Mouse (Mus musculus) c-Kit-positive CD71-negative TER-119-negative erythroid progenitor cells, embryonic 14.5 days (primary cell): ENCODE data around the gene Dnaaf3.
A peak's percentile ranks its signal among the peaks of the same experiment; 100 is the strongest.
"Not testable (repeated sequence)": the region's sequence is repeated elsewhere in the genome, so short reads cannot be mapped to it uniquely, and the experiment has no call there.

Experiments
- DNase-seq: peaks from one replicate; pipeline ENCODE4 v3.0.0-alpha.2; 2013; ENCODE audit warnings: low read depth

Gene Dnaaf3

DNA sequence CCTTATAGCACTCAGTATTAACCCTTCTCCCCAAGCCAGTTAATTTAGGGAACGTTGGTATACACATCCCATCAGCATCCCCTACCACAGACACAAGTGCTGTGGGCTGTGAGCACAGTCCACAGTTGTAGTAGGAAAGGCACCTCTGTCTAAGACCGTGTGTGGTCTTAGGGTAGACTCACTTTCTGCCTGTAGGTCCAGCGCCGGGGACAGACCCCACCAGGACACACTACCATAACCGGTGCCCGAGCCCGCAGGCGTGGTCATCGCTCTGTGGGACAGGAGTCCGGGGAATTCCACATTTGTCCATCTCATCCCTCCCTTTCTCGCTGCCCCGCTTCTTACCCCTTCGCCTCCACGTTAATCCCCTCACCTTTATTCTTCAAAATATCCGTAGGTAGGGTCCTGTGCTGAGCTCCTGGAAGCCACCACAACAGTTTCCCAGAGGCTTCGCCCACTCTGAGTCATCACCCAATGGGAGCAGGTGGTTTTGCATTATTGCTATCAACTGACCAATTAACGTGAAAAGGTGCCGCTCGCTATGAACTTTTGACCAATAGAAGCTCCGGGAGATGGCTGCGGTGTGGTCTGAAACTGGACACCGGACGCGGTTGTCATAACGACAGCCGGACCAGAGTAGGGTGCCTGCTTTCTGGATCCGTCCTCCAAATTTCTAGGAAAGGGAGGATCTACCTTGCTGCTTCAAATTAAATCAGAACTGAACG is at the start of gene Dnaaf3:
Gene Dnaaf3 (minus strand): TSS at position 449 of the 725 bp plus-strand sequence.
- no peak for DNase-seq

DNA sequence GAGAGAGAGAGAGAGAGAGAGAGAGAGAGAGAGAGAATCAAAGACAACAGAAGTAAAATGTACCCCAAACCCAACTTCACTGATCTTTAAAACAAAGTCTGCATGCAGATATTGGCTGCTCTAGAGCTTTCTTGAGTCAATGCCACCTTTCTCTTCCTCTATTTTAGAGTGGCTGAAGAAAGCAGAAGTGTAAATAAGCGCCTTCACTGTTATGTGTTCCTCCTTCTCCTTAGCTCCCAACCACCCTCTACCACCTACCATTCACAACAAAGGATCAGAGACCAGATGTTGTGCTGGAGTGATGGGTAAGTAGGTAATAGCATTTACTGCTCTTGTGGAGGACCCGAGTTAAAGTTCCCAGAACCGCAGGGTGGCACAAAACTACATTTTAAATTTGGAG is 49.2 kb upstream of the Dnaaf3 start:
- not testable (repeated sequence) for DNase-seq

DNA sequence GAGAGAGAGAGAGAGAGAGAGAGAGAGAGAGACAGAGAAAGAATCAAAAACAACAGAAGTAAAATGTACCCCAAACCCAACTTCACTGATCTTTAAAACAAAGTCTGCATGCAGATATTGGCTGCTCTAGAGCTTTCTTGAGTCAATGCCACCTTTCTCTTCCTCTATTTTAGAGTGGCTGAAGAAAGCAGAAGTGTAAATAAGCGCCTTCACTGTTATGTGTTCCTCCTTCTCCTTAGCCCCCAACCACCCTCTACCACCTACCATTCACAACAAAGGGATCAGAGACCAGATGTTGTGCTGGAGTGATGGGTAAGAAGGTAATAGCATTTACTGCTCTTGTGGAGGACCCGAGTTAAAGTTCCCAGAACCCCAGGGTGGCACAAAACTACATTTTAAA is 40.1 kb upstream of the Dnaaf3 start:
- not testable (repeated sequence) for DNase-seq

DNA sequence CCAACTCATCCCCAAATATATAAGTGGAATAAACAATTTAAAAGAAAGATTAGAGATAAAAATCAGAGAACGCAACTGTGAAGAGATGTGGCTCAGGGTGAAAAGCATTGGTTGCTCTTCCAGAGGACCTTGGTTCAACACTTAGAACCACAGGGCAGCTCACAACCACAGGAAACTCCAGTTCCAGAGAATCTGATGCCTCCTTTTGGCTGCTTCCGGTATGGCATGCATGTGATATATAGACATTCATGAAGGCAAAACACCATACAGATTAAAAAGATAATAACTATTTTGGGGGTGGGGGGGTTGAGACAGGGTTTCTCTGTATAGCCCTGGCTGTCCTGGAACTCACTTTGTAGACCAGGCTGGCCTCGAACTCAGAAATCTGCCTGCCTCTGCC is 30.4 kb upstream of the Dnaaf3 start:
- no peak for DNase-seq

DNA sequence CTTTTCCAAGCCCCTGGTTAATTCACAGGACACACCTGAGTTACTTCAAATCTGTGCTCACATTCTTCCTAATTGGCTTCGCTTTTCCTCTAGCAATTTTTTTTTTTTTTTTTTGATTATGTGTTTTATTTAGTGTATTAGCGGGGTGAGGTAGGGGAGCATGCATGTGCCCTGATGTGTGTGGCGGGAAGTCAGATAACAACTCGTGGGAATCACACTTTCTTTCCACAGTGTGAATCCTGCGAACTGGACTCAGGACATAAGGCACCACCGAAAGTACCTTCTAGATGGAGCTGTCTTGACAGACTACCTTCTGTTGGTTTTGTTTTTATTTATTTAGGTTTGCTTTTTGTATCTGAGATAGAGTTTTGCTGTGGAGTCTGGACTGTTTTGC is 24.9 kb upstream of the Dnaaf3 start:
- DNase-seq: no peak

DNA sequence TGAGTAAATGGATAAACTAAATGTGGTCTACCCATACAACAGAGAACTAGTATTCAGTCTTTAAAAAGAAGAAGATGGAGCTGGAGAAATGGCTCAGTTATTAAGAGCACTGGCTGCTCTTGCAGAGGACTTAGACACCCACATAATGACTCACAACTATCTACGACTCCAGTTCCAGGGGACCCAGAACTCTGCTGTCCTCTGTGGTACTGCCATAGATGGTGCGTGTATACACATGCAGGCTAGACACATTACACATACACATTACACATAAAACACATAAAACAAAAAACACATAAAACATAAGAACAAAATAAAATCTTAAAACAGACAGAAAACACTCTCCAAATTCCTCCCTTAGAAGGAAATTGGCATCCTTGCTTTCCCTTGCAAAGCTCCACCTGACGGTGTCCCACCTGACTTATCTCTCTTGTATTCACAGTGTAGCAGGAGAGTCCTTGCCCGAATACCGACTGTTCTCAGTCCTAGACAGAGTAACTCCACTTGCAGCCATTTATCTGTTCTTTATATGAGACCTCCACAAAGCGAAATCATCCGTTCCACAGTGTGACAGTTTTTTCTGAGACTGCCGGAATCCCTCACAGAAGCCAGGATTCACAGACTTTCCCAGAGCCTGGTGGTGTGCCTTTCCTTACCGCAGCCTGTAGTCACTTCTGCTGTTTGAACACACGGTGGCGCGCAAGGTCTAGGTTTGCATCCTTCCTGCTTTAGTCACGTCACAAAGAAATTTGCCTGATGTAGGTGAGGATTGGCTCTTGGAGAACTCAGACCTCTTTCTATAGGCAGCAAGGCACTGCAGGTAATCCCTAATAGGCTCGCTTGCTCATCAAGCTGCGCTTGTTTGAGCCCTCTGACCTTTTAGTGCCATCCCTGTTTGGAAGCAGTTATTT is 24.3 kb upstream of the Dnaaf3 start:
- peak; percentile 74 for DNase-seq

DNA sequence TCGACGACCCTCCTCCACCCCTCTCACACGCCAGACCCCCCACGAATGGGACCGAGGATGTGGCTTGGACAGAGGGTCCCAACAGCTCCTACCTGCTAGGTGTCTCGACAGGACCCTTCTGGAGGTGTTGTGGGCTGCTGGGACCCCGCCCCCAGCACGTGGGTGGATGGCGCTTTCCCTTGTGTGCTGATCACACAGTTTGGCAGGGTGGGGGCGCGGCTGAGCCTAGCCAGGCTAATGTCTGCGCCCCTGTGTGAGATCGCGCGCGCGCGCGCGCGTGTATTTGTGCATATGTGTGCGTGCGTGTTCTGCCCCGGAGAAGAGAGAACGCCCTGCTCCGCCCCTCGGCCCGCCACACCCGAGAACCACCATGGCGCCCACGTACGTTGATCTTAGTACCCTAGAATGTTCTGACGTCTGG is 15.0 kb upstream of the Dnaaf3 start, which contains the start of gene Syt5:
Gene Syt5 (minus strand): TSS at position 321 of the 421 bp plus-strand sequence.
- DNase-seq: no peak

DNA sequence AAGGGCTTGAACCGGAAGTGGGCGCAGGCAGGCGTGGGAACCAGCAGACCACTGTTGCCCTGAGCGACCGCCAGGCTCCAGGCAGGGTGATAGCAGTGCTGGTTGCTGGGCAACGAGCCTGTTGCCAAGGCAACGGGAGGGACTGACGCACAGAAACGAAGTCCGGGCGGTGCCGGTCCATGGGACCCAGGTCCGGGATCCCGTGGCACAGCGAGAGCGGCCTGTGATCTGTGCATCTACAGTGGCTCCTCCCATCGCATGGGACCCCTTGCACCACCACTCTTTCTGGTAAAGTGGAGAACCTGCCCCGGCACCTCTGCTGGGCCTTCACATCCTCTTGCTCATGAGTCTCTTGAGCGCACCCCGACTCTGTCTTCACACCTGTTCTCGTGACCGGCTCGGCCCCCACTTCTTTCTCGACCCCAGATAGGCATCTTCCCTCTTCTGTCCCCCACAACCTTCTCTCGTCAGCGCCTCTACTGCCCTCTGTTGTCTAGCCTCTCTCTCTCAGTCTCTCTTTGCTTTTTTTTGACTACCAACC is 14.4 kb upstream of the Dnaaf3 start:
- DNase-seq: no peak

DNA sequence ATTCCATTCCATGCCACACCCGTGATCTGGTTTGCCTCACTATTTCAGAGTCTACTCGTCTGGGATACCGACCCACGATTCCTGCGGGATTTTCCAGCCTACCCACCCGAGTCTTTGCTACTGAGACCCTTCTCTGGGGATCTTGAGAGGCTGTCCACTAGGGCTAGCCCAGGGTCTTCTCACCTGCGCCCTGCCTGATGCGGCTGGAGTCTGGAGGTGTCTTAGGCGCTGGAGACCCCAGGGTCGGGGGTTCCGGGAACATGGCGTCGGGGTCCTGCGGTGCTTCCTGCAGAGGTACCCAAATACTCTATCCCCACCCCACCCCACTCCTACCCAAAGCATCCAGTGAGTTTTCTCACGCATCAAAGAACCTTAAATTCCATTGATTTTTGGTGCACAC is 13.8 kb upstream of the Dnaaf3 start:
- no peak for DNase-seq

DNA sequence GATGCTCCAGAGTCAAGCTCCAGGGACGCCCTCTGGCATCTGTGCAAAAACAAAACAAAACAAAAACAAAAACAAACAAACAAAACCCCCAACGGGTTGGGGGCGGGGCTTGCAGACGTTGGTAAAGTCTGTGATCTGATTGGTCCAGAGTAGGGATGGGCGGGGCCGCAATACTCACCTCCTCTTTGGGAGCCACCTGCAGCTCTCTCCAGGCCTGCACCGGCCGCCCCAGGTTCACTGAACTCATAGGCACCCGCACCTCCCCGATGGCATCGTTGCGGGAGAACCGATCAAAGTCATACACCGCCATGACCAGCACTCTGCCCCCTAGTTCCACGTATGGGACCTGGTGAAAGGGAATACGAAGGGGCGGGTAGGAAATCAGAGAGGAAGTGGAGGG is 9.8 kb upstream of the Dnaaf3 start:
- no peak for DNase-seq

DNA sequence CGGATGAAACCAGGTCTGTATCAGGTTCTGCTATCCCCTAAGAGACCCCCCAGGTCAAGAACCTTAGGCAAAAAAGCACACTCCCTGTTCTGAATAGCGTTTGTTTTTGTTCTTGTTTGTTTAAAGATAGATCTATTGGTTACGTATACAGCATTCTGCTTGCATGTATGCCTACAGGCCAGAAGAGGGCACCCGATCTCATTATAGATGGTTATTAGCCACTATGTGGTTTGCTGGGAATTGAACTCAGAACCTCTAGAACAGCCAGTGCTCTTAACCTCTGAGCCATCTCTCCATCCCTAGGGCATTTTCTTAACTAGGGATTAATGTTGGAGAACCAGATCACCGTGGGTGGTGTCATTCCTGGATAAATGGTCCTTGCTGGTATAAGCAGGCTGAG is 9.1 kb upstream of the Dnaaf3 start:
- no peak for DNase-seq

DNA sequence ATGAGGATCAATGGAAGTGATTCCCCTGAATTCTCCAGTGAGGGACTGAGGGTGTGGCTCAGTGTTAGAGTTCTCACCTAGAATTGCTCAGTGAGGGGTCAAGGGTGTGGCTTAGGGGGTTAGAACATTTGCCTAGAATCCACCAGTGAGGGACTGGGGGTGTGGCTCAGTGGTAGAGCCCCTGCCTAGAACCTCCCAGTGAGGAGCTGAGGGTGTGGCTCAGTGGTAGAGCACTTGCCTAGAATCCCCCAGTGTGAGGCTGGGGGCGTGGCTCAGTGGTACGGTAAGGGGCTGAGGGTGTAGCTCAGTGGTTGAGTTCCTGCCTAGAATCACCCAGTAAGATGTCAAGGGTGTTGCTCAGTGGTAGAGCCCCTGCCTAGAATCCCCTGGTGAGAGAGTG is 6.8 kb upstream of the Dnaaf3 start:
- no peak for DNase-seq

DNA sequence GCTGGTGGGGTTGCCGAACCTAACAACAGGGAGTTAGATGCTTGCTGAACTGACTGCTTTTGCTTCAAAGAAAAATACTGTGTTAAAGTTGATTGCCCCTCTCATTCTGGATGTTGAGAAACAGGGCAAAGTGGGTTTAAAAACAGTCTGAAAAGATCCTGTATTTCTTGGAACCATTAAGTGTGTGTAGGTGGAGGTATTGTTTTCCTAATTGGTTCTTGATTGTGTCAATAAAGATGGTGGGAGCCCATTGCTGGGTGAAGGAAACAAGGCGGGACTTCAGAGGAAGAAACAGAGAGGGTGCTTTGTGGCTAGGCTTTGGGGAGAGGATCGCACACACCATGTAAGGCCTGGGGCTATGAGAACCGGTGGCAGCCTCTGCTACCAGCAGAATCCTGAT is 4.9 kb upstream of the Dnaaf3 start:
- no peak for DNase-seq

DNA sequence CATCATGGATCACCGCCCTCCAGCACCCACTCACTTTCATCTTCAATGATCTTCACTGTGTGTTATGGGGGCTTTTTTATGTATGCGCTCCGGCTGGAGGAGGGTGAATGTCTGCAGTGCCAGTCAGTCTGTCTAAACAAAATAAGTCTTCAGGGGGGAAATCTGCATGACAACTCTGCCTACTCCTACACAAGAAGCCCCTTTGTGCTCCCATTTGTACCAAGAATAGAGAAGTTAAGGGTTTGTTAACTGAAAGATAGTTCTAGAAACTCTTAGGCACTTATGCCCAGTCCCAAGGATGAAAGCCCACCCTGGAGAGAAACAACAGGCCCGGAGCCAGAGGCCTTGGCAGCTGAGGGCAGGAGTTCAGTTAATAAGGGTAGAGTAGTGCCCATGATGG is 4.1 kb upstream of the Dnaaf3 start:
- no peak for DNase-seq

DNA sequence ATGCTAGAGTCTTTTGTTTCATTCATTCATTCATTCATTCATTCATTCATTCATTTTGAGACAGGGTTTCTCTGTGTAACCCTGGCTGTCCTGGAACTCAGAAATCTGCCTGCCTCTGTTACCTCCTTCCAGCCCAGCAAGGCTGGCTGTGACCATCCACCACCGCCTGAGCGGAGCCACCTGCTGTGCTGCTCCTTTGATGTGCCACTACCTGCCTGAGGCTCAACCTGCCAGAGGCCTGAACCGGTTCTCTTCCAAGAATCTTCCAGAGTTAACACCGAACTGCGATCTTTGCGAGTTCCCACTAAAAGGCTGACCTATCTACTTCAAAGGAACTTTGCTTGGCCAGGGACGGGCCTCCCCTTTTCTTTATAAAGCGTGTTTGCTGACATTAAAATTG is 2.1 kb downstream of the Dnaaf3 start:
- DNase-seq: not testable (repeated sequence)

DNA sequence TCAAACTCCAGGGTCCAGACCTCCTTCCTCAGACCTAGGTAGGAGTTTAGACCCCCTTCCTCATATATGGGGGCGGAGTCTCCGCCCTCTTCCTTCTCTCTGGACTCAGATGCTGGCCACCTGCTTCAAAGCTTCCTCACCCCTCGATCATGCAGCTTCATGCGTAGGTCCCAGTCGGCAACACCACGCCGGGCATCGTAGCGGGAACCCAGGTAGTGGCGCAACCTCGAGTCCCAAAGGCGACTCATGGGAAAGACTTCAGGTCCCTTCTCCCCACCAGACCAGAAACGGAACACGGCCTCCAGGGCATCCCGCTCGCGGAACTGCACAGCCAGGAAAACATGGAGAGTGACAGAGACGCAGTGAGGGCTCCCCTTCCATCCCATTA is 5.0 kb downstream of the Dnaaf3 start:
- DNase-seq: no peak

DNA sequence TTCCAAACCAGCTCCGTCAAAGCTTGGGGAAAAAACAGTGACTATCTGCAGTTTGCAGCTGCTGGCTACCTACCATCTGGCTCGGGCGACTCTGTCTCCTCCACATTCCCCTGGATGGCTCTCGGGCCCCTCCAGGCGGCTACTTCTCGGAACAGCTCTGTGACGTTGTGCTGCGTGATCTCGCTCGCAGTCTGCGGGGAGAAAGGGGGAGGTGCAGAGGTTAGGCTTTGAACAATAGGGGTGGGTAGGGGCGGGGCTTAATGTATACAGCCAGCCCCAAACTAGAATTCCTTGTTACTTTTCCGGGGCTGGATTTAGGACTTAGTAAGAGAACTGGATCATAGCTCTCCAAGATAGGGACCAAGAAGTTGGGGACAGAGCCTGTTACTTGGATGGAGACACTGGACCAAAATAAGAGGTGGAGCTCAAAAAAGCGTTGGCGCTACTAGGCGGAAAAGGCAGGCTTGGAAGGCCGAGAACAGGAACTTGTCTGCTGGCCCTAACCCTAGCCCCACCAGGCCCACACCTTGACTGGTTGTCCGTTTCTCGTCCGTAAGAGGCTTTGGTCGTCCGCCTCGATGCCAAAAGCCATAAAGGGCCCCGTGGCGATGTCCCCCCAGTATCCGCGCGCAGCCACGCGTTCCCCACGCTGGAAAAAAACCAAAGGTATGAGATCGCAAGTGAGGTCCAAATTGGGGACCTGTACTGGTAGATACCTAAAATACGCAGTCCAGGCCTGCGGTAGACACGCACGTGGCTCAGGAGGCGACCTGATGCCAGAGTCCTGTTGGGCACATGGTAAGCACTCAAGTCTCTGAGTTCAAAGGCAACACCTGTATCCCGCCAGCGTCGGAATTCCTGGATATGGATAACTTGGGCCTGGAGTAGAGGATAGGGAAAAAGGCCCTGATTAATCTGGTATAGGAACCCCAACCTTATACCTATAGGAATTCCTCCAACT is 5.6 kb downstream of the Dnaaf3 start:
- DNase-seq: peak; percentile 84

DNA sequence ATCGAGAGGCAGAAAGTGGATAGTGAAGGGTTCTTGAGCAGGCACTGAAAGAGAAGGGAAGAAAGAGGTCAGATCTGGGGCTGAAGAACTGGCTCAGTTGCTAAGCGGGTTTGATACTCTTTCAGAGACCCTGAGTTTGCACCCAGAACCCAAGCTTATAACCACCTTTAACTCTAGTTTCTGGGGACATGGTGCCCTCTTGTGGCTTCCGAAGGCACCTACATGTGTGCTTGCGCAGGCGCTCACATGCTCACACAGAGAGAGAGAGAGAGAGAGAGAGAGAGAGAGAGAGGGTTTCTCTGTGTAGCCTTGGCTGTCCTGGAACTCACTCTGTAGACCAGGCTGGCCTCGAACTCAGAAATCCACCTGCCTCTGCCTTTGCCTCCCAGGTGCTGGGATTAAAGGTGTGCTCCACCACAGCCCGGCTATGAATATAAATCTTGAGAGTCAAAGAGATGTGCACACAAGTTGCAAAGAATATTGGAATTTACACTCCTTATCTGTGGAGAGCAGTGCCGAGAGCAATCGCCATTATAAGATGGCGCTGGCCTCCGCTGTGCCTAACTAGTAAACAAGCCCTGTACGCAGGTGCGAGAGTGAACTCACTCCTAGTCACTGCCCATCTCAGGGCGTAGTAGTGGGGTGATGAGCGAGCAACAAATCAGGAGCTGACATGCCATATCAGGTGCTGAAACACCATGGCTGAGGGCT is 7.9 kb downstream of the Dnaaf3 start, which contains the start of gene Tnni3:
Gene Tnni3 (minus strand): TSS at position 18 of the 711 bp plus-strand sequence.
- DNase-seq: peak; percentile 68

DNA sequence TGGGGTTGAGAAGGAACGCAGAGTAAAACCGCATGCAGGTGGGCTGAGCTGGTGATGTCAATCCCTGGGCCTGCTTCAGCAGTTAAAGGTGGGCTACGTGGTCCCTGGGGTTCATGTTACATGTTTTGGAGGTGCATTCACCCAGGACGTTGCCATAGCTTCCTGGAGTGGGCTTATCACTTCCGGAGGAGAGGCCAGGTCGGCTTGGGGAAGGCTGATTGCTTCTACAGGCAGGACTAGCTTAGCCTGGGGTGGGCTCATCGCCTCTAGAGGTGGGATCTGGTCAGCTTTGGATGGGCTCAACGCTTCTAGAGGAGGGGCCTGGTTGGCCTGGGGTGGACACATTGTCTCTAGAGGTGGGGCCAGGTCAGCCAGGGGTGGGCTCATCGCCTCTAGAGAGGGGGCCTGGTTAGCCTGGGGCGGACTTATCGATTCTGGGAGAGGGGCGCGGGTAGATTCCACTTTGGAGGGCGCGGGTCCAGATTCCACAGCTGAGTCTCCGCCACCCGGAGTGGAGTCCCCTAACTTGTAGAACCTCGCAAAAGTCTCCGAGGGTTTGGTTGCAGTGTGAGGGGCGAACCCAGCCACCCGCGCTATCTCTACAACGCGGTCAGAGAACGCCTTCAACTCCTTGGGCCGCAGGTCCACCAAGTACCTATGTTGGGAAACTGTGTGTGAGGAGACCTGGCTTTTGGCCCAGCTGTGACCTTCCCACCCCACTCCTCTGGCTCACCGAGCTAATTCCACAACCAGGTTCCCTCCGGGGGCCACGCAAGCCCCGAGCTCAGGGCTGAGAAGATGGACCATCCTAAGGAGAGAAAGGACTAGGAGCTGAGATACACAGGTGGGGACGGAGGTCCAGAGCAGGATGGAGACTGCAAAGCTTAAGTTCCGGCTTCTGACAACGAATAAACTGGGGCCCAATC is 8.8 kb downstream of the Dnaaf3 start:
- no peak for DNase-seq

DNA sequence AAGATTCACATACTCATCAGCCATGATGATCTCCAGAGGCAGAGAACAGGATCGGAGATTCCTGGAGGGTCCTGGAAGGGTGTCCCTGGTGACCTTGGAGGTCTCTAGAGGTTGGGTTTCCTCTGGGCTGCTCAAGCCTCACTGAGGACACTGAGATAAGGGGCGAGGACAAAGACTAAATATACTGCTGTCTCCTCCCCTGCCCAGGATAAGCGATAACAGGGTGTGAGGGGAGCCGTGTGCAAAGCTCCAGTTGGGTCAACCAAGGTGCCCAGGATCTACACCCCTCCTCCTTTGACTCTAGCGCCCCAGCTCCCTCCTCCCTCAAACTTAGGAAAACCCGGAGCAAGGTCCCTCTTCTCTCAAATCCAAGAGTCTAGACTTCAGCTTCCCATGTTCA is 10.0 kb downstream of the Dnaaf3 start:
- no peak for DNase-seq
